8 mouse cellular contexts compared by ENCODE assay signal in genomic region chr11:100355972-100356818, GRCm38 (mm10). TPM values are rescaled to one million over a fixed set of nuclear protein-coding genes. Genes with fewer than 3 reads are reported as not detected.
DNase-seq lines count a peak whose midpoint lies in the region; ATAC-seq lines count a peak whose summit lies in the region.

TSS of gene Hap1 (minus strand) at chr11:100356128.

- H3K9ac ChIP-seq in hindbrain, embryonic 13.5 days: peak within 1 kb of the TSS; percentile 81

- H3K4me2 ChIP-seq in hindbrain, embryonic 13.5 days: peak within 1 kb of the TSS; percentile 99

- peaks cover 12% of the 10 kb centered on the region for H3K36me3 ChIP-seq in hindbrain, embryonic 13.5 days

- ATAC-seq in frontal cortex, adult (ENCODE audit: low TSS enrichment): peak; percentile 72
- ATAC-seq in hindbrain, embryonic 13.5 days (ENCODE audit: low FRiP score): peak; percentile 61

- peak within 1 kb of the TSS; percentile 49; the same call in 1 of the 2 replicates for H3K27ac ChIP-seq in hindbrain, embryonic 13.5 days

- H3K9me3 ChIP-seq in hindbrain, embryonic 13.5 days: no peaks in the 10 kb centered on the region

- H3K27me3 ChIP-seq in hindbrain, embryonic 13.5 days: peaks cover 45% of the 10 kb centered on the region

- peaks cover 39% of the 10 kb centered on the region for H3K4me1 ChIP-seq in hindbrain, embryonic 13.5 days (replicated peaks)

- peak within 1 kb of the TSS; percentile 78 for H3K4me3 ChIP-seq in hindbrain, embryonic 13.5 days

- 2% methylated on average over 49 of the region's 49 CpGs for WGBS in hindbrain, embryonic 13.5 days

- DNase-seq in Muller cell, postnatal 12 days (ENCODE audit: inconsistent ontology term): peak; percentile 86
- peak; percentile 86 for DNase-seq in cerebellum, adult 8-10 months
- peak; percentile 74 to 75 for DNase-seq in layer of hippocampus, postnatal 25 days (ENCODE audit: extremely low spot score in 1 of 2, low spot score in 1 of 2)
- DNase-seq in lung, postnatal 10 days: peak; percentile 72
- DNase-seq in ovary, postnatal 10 days (ENCODE audit: low spot score): peak; percentile 46
- DNase-seq in thymus, postnatal 10 days (ENCODE audit: low spot score in 2 of 2): peak; percentile 20 to 47

RNA-seq across cellular contexts. Expression of gene Hap1, which starts in this region (rescaled TPM):
- 94.1 and 94.4 TPM in 2 replicates for polyA plus RNA-seq in hindbrain, embryonic 13.5 days (2015; fragmentation: Nextera tagmentation; extraction: Ambion mirVana)
- 100 to 1,000 TPM; 125 to 143 TPM for total RNA-seq in layer of hippocampus, postnatal 25 days (2021)

Comparison
In these comparisons a context has a peak if more than half of its experiments do, and no peak if none do; other contexts are left out.
1. Peak in every context shown above with its lines: DNase-seq, ATAC-seq, H3K4me3 ChIP-seq and H3K27ac ChIP-seq.
2. DNase-seq: peak in every context shown above with its lines; median percentile 86 in Muller cell, postnatal 12 days; 86 in cerebellum, adult 8-10 months; 74 in layer of hippocampus, postnatal 25 days; 72 in lung, postnatal 10 days; 46 in ovary, postnatal 10 days; 34 in thymus, postnatal 10 days.